Mouse (Mus musculus) stomach, postnatal 0 days (tissue): ENCODE results near the gene Fam229b. TPM values are rescaled to one million over a fixed set of nuclear protein-coding genes. Genes with fewer than 3 reads are reported as not detected.

Experiments
- ATAC-seq: fragments of 200-750 bp; cut with Nextera tagmentation; 2 replicates; pipeline ENCODE4 v1.8.0; 2017; ENCODE audit not compliant: low FRiP score, low TSS enrichment
- DNase-seq: peaks from one replicate; pipeline ENCODE4 v3.0.0-alpha.2; 2016; ENCODE audit warnings: low spot score
- H3K27ac ChIP-seq: fragments of 300-500 bp; sonication (generic); replicated peaks from 2 replicates; pipeline ENCODE4 v1.5.1; 2014; ENCODE audit warnings: mild to moderate bottlenecking, control low read depth
- H3K27me3 ChIP-seq: fragments of 300-500 bp; sonication (generic); 2 replicates; pipeline ENCODE4 v1.6.1; 2014; ENCODE audit warnings: low read length; ENCODE audit not compliant: control insufficient read depth, insufficient read depth
- H3K36me3 ChIP-seq: fragments of 300-500 bp; sonication (generic); 2 replicates; pipeline ENCODE4 v1.6.1; 2014; ENCODE audit warnings: low read length, mixed read lengths; ENCODE audit not compliant: control insufficient read depth, insufficient read depth
- H3K4me1 ChIP-seq: fragments of 300-500 bp; sonication (generic); replicated peaks from 2 replicates; pipeline ENCODE4 v1.6.1; 2014; ENCODE audit warnings: antibody characterized with exemption; ENCODE audit not compliant: control insufficient read depth, insufficient read depth
- H3K4me2 ChIP-seq: fragments of 300-500 bp; sonication (generic); replicated peaks from 2 replicates; pipeline ENCODE4 v1.6.1; 2014; ENCODE audit warnings: low read depth, mild to moderate bottlenecking, control low read depth, moderate library complexity
- H3K4me3 ChIP-seq: fragments of 300-500 bp; sonication (generic); 2 replicates; pipeline ENCODE4 v1.5.1; 2014; ENCODE audit warnings: low read depth, low read length, control low read depth
- H3K9ac ChIP-seq: fragments of 300-500 bp; sonication (generic); 2 replicates; pipeline ENCODE4 v1.6.1; 2014; ENCODE audit warnings: mild to moderate bottlenecking, low read length, control low read depth, mixed read lengths
- H3K9me3 ChIP-seq: fragments of 300-500 bp; sonication (generic); 2 replicates; pipeline ENCODE4 v1.6.1; 2016; ENCODE audit warnings: low read length; ENCODE audit not compliant: control insufficient read depth
- CTCF ChIP-seq: IDR thresholded peaks from 2 replicates; pipeline ENCODE4 v1.5.1; 2016; ENCODE audit warnings: antibody characterized with exemption, low read depth, mild to moderate bottlenecking, moderate library complexity
- EP300 ChIP-seq: optimal IDR thresholded peaks from 2 replicates; pipeline ENCODE3; 2016; ENCODE audit warnings: antibody characterized with exemption
- WGBS: fragments of 180-500 bp; shearing (Covaris S2); extraction: QIAGEN DNeasy Blood & Tissue Kit; methylation state at CpG from one replicate; pipeline ENCODE4 v1.1.7; 2014; 5-methylcytosine and 5-hydroxymethylcytosine counted together
- polyA plus RNA-seq: library from polyadenylated mRNA; unstranded; fragments of >200 nt; fragmentation: Nextera tagmentation; extraction: Ambion mirVana; gene quantifications from 2 replicates; pipeline ENCODE4 v1.2.1, GENCODE M21; 2015

Fam229b gene
- polyA plus RNA-seq, 1 experiment from 2014 or later: 5.0 TPM

DNA sequence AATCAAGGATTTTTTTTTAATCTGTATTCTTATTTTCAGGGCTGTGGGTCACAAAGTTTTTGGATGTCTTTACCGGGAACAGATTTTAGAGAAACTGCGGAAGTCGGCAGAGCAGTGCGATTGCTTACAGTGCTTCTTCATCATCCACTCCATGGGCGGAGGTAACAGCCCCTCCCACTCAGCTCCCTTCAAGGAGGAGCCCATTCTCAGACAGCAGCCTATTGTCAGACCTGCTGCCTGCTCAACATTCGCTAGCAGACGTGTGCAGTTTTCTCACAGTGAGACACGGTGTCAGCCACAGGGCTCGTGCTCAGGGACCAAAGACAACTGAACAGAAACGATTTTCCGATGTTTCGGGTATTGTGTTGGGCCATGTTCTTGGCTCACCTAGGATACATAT is 8.5 kb upstream of the Fam229b start:
- Histone ChIP-seq H3K4me2 (no peak overlapping the region), H3K4me3 (no peak overlapping the region), H3K36me3 (0 out of 2 replicates have a peak, but pooled peaks cover 5% of the 10 kb centered on the region), H3K9ac (no peak overlapping the region), H3K27ac (no peak overlapping the region), H3K9me3 (no peaks in the 10 kb centered on the region), H3K27me3 (no peaks in the 10 kb centered on the region), H3K4me1 (no peaks in the 10 kb centered on the region)
- no peak for ATAC-seq
- no peak for TF ChIP-seq CTCF
- no peak for TF ChIP-seq EP300
- 86% methylated on average over 12 of the region's 12 CpGs for WGBS
- DNase-seq: no peak

DNA sequence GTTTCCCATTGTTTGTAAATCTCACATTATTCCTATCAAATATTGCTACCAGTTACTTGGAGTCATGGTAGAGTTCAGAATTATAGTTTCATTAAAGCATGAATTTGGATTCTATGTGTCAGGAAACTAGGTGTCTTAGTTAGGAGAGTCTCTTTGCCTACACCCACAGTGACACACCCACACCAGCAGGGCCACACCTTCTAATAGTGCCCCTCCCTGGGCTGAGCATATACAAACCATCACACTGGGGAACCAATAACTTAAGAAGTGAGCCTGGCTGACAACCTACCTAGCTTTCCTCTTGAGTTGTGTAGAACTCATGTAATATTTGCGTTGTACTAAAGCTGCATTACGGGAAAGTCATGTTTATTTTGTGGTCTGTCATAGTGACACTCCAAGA is 7.7 kb upstream of the Fam229b start:
- H3K4me3 ChIP-seq: no peak overlapping the region
- H3K36me3 ChIP-seq: 0 out of 2 replicates have a peak, but pooled peaks cover 5% of the 10 kb centered on the region
- H3K9me3 ChIP-seq: no peaks in the 10 kb centered on the region

DNA sequence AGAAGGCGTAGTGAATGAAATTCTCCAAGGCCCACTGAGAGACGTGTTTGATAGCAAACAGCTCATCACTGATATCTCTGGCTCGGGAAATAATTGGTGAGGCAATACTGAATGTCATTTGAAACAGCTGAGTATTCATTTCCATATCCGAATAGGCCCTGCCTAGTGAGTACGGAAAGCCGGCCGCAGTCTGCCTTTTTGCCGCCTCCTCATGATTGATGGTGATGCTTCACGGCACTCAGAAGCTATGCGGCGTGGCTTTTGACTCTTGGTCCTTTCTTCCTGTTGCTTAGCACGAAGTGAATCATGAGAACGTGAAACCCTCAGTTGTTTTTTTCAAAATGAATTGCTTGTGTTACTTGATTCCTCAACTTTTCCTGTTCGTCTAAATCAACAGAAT is 7.1 kb upstream of the Fam229b start:
- WGBS: 68% methylated on average over 14 of the region's 14 CpGs
- TF ChIP-seq CTCF (no peak), EP300 (no peak)
- H3K4me2 ChIP-seq: no peak overlapping the region
- H3K27me3 ChIP-seq: no peaks in the 10 kb centered on the region
- H3K27ac ChIP-seq: no peak overlapping the region
- H3K9me3 ChIP-seq: no peaks in the 10 kb centered on the region
- no peak overlapping the region for H3K4me3 ChIP-seq
- H3K9ac ChIP-seq: no peak overlapping the region
- 0 out of 2 replicates have a peak, but pooled peaks cover 5% of the 10 kb centered on the region for H3K36me3 ChIP-seq
- ATAC-seq (no peak), DNase-seq (no peak)
- no peaks in the 10 kb centered on the region for H3K4me1 ChIP-seq

More for the DNA sequence above, 7.7 kb upstream of the Fam229b start:
- Histone ChIP-seq H3K4me1 (no peaks in the 10 kb centered on the region), H3K27ac (no peak overlapping the region), H3K9ac (no peak overlapping the region), H3K27me3 (no peaks in the 10 kb centered on the region), H3K4me2 (no peak overlapping the region)
- no peak for DNase-seq
- TF ChIP-seq EP300 (no peak), CTCF (no peak)
- no peak for ATAC-seq
- 80% methylated on average over 2 of the region's 2 CpGs for WGBS

DNA sequence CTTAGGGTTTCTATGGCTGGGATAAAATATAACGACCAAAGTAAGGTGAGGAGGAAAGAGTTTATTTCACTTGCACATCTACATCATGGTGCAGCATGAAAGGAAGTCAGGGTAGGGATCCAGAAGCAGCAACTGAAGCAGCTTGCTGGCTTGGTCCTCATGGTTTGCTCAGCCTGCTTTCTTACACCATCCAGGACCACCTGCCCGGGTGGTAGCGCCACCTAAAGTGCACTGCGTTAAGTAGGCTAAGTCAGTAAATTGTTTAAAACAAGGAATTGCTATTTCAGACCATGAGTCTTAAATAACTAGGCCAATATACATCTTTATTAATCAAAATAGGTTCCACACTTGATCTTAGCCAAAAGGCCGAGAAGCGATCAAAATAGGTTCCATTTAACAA is 5.0 kb upstream of the Fam229b start:
- no peak overlapping the region for H3K27ac ChIP-seq
- 0 out of 2 replicates have a peak, but pooled peaks cover 2% of the 10 kb centered on the region for H3K4me1 ChIP-seq
- no peak for TF ChIP-seq CTCF
- TF ChIP-seq EP300: no peak
- H3K27me3 ChIP-seq: no peaks in the 10 kb centered on the region
- H3K4me3 ChIP-seq: no peak overlapping the region
- no peak overlapping the region for H3K4me2 ChIP-seq
- no peak overlapping the region for H3K9ac ChIP-seq
- WGBS: 80% methylated on average over 6 of the region's 6 CpGs
- DNase-seq: no peak
- ATAC-seq: no peak
- no peaks in the 10 kb centered on the region for H3K9me3 ChIP-seq
- H3K36me3 ChIP-seq: 0 out of 2 replicates have a peak, but pooled peaks cover 5% of the 10 kb centered on the region

DNA sequence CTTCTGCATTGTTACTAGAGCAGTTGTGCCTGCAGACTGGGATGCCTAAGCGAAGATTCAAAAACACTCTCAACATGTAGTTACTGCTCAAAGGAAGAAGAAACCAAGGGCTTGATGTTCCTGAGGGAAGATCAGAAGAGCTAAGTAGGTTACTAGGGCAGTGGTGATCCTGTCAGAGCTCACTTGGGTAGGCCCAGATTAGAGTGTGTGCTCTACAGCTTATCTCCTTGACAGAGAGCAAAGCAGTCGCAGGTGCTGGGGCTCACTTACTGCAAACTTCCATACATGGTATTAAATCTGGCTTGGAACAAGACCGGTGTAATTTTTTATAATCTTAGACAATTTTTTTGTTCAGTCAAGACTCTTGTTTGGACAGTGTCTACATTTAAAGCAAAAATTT is 4.1 kb upstream of the Fam229b start:
- Histone ChIP-seq H3K9me3 (no peaks in the 10 kb centered on the region), H3K27me3 (no peaks in the 10 kb centered on the region), H3K27ac (no peak overlapping the region), H3K4me3 (no peak overlapping the region), H3K4me1 (0 out of 2 replicates have a peak, but pooled peaks cover 2% of the 10 kb centered on the region), H3K9ac (no peak overlapping the region), H3K4me2 (no peak overlapping the region), H3K36me3 (0 out of 2 replicates have a peak, but pooled peaks cover 4% of the 10 kb centered on the region)
- ATAC-seq (no peak), DNase-seq (no peak)
- no peak for TF ChIP-seq CTCF
- TF ChIP-seq EP300: no peak
- WGBS: 69% methylated on average over 3 of the region's 3 CpGs

DNA sequence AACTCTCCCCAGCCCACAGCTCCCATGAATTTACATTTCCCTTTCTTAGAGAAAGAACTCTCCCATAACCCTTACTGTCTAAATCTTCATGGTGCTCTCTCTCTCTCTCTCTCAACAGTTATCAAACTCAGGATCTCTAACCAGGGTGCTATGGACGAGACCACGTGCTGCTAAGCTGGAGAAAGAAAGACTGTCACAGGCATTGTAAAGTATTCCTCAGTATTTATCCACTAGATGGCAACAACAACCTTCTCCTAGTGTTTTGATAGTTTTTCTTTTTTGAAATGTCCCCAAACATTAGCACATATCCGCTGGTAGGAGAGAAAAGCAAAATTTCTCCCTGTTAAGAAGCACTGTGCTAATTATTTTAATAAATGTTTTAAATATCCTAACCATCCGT is 12.3 kb downstream of the Fam229b start:
- TF ChIP-seq CTCF (peak; percentile 64), EP300 (no peak)
- DNase-seq (no peak), ATAC-seq (no peak)
- H3K4me2 ChIP-seq: no peak overlapping the region
- H3K27me3 ChIP-seq: no peaks in the 10 kb centered on the region
- WGBS: 31% methylated on average over 4 of the region's 4 CpGs
- no peaks in the 10 kb centered on the region for H3K4me1 ChIP-seq
- H3K9ac ChIP-seq: no peak overlapping the region
- no peaks in the 10 kb centered on the region for H3K36me3 ChIP-seq
- no peak overlapping the region for H3K4me3 ChIP-seq
- H3K9me3 ChIP-seq: no peaks in the 10 kb centered on the region
- no peak overlapping the region for H3K27ac ChIP-seq
